Mouse (Mus musculus): Measurements from ENCODE around the gene Adk.
"Not testable (repeated sequence)": the region's sequence is repeated elsewhere in the genome, so short reads cannot be mapped to it uniquely, and the experiment has no call there.

Gene Adk

GRCm38 (mm10) chr14:21065490-21066162, 13.3 kb downstream of the Adk start:
- no peak for DNase-seq (ENCODE audit: low spot score)

- no peak for DNase-seq (ENCODE audit: low spot score)
Measured at GRCm38 (mm10) chr14:21069594-21069993, 17.2 kb downstream of the Adk start.

DNA sequence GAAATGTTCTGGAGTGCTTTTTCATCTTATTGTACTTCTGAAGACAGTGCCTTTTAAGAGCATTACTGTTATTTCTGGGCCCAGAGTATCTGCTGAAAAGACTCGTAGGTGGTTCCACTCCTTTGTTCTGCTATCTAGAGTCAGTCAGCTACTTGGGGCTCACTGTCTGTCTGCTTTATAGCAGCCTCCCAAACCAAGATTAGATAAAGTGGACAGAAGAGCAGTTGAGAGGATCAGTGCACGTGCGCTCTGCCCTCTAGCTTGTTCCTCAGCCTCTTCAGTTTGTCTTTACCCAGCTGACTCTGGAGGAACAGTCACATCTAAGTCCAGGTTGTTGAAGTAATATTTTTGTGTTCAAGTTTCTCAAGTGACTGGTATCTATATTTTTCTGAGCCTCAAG, 21.6 kb downstream of the Adk start:
- peak; percentile 68 for DNase-seq (ENCODE audit: low spot score)

- peak; percentile 74 for DNase-seq (ENCODE audit: low spot score)
Measured at GRCm38 (mm10) chr14:21074398-21075320, 22.3 kb downstream of the Adk start.

DNA sequence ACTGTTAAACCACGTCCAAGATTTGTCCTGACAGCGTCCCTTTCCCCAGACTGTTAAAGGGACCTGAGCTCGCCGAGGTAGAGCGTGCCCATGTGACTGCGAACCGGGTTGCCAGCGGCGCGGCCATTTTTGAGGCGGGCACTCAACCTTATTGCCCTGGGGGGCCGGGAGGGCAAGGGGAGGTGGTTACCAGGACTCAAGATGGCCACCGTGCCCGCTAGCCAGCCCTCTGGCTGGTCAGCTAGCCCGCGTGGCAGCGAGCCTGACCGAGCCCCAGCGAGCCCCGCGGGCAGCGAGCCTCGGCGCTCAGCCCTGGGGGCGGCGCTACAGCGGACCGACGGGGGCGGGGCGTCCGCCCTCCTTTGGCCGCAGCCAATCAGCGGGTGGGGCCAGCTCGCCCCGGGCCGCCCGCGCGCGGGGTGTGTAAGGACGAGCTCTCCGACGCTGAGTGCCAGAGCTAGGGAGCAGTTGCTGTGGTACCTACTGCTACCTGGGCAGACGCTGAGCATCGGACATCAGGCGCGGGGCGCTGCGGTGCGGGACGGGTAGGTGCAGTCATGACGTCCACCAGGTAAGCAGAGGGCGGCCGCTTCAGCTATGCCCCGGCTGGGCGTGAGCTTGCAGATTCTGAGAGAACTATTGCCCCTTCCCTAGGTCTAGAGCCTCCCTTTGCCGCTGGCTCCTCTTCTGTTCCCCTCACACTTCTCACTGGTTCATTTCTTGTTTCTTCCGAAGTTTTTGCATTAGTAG, 23.6 kb downstream of the Adk start:
- peak; percentile 89 for DNase-seq (ENCODE audit: low spot score)

GRCm38 (mm10) chr14:21076501-21077194, 24.3 kb downstream of the Adk start:
- no peak for DNase-seq (ENCODE audit: low spot score)

GRCm38 (mm10) chr14:21077939-21078338, 25.6 kb downstream of the Adk start:
- DNase-seq (ENCODE audit: low spot score), result peak; percentile 59

DNA sequence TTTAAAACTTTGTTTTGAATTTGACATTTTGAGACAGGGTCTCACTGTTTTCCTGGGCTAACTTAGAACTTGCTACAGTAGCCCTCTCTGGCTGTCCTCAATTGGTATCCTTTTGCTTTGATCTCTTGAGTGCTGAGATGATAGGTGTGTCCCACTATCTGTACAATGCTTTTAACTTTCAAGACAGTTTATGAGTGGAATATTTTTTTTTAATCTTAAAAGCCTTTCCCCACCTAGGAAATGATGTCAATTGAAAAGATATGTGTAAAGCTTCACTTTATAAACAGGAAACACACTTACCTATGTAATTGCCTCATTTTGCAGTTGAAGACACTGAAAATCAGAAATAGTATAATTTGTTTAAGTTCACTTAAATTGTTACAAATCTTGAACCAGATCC, 26.1 kb downstream of the Adk start:
- DNase-seq (ENCODE audit: low spot score), result no peak

GRCm38 (mm10) chr14:21082823-21083222, 30.4 kb downstream of the Adk start:
- DNase-seq (ENCODE audit: low spot score), result no peak

GRCm38 (mm10) chr14:21085666-21086065, 33.3 kb downstream of the Adk start:
- DNase-seq (ENCODE audit: low spot score), result no peak

DNA sequence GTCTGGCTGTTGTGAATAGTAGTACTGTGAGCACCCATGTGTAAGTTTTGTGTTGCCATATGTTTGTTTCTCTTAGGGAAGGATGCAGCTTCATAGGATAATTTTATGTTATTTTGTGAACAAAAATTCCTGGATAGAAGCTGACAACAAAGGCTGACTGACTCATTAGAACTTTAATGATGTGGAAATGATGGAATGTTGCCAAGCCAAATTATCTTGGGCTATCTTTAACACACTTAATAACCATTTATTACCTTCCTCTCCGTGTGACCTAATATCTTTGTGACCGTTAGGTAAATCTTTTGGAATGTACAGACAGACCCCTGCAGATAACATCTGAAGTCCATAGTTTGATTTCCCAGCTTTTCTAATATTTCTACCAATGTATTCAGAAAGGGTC, 33.7 kb downstream of the Adk start:
- no peak for DNase-seq (ENCODE audit: low spot score)

- no peak for DNase-seq (ENCODE audit: low spot score)
Measured at GRCm38 (mm10) chr14:21086827-21087351, 34.5 kb downstream of the Adk start.

DNA sequence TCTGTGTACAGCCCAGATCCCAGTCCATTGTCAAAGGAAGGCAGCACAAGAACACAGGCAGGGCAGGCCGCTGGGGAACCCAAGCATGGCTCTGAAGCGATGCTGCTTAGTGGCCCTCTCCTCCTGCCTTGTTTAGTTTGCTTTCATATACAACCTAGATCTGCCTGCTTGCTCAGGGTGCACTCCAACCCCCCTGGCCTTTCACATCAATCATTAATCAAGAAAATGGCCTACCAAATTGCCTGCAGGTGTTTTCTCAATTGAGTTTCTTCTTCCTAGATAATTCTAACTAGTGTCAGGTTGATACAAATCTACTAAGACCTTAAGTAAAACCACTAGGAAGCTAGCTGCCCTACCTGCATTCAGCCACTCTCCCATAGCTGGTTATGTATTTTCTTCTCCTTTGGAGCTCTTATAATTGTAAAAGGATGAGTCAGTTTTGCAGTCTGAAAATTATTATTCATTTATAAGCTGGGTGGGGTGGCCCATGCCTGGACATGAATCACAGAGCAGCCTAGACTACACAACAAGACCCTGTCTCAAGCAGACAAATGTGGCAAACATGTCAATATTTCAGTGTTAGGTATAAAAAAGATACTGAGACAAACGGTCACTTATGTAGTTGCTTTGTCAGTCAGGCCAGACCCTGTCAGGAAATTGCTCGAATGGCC, 35.2 kb downstream of the Adk start:
- no peak for DNase-seq (ENCODE audit: low spot score)

- DNase-seq (ENCODE audit: low spot score), result no peak
Measured at GRCm38 (mm10) chr14:21088731-21089130, 36.4 kb downstream of the Adk start.

- DNase-seq (ENCODE audit: low spot score), result no peak
Measured at GRCm38 (mm10) chr14:21090400-21090799, 38.0 kb downstream of the Adk start.

GRCm38 (mm10) chr14:21090930-21091486, 38.6 kb downstream of the Adk start:
- no peak for DNase-seq (ENCODE audit: low spot score)

DNA sequence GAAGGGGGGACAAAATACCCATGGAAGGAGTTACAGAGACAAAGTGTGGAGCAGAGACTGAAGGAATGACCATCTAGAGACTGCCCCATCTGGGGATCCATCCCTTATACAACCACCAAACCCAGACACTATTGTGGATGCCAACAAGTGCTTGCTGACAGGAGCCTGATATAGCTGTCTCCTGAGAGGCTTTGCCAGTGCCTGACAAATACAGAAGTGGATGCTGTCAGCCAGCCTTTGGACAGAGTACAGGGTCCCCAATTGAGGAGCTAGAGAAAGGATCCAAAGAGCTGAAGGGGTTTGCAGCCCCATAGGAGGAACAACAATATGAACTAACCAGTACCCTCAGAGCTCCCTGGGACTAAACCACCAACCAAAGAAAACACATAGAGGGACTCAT, 41.8 kb downstream of the Adk start:
- not testable (repeated sequence) for DNase-seq (ENCODE audit: low spot score)

DNA sequence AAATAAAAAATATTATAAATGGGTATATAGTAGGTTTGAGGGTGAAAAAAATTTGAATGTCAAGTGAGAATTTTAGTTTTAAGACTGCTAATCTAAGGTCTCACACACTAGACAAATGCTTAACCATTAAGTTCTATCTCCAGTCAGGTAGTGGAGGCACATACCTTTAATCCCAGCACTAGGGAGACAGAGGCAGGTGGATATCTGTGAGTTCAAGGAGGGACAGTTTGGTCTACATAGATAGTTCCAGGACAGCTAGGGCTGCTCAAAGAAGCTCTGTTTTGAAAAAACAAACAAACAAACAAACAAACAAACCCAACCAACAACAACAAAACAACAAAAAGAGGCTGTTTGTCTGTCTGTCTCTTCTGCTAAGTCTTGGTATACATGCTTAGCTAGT, 43.9 kb downstream of the Adk start:
- DNase-seq (ENCODE audit: low spot score), result no peak

DNA sequence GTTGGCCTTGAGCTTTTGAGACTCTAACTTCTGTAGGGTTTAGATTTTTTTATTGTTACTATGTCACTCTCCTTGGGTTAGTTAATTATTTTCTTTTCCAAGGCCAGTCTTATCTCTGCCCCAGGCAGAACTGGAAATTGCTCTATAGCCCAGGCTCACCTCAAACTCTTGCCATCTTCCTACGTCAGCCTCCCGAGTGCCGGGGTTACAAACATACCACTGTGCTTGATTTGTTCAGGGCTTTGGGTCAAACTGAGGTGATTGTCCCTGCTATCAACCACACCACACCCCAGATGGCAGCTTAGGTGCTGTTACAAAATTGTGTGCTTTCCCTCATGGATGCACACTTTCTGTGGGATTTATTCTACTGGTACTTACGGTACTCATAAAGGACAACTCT, 44.3 kb downstream of the Adk start:
- no peak for DNase-seq (ENCODE audit: low spot score)

DNA sequence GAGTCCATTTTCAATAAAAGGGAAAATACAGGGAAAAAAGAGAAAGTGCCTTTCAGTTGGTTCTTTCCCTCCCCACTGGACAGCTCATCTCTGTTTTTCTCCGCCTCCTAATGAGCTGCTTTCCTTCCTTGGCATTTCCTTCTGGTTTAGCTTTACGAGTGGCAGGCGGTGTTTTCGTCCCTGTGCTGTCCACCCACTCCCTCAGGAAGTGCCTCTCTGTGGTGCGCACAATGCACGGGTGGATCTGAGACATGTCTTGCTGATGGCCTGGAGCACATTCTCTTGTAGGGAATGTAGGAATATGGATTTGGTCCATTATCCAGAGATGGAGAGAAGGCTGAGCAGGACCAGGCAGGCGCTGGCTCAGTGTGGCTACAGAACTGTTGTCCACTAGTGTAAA, 47.0 kb downstream of the Adk start:
- DNase-seq (ENCODE audit: low spot score), result no peak

DNA sequence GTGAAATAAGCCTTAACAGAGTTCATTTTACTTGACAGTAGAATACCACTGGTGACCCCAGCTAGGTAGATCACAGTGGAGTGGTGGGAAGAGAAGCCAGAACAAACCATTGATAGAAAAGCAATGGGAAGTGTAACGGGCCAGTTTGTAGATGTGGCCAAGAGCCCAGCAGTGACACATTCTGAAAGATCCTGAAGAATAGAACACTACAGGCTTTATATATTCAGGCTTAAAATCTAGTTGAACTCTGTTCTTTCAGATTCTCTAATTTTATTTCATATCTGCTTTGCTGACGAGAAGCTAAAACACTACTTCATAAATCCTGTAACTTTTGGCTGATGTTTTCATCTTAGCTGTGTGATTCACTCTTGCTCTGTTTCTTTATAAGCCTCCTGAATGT, 48.5 kb downstream of the Adk start:
- DNase-seq (ENCODE audit: low spot score), result no peak
